Mouse (Mus musculus) stomach, embryonic 16.5 days (tissue): ENCODE measurements around the gene H2-M10.1. TPM values are rescaled to one million over a fixed set of nuclear protein-coding genes. Genes with fewer than 3 reads are reported as not detected.
A peak's percentile ranks its signal among the peaks of the same experiment; 100 is the strongest.
"Not testable (repeated sequence)": the region's sequence is repeated elsewhere in the genome, so short reads cannot be mapped to it uniquely, and the experiment has no call there.

Experiments used
- ATAC-seq: fragments of 200-750 bp; cut with Nextera tagmentation; 2 replicates; pipeline ENCODE4 v1.8.0; 2017; ENCODE audit warnings: moderate number of reproducible peaks, moderate TSS enrichment; ENCODE audit not compliant: insufficient read depth, low FRiP score
- H3K27ac ChIP-seq: fragments of 300-500 bp; sonication (generic); 2 replicates; pipeline ENCODE4 v1.5.1; 2014; ENCODE audit warnings: low read length
- H3K27me3 ChIP-seq: fragments of 300-500 bp; sonication (generic); 2 replicates; pipeline ENCODE4 v1.6.1; 2014; ENCODE audit warnings: low read length, control low read depth, mixed read lengths; ENCODE audit not compliant: control insufficient read depth, insufficient read depth
- H3K36me3 ChIP-seq: fragments of 300-500 bp; sonication (generic); 2 replicates; pipeline ENCODE4 v1.6.1; 2014; ENCODE audit warnings: low read length; ENCODE audit not compliant: control insufficient read depth, insufficient read depth
- H3K4me1 ChIP-seq: fragments of 300-500 bp; sonication (generic); 2 replicates; pipeline ENCODE4 v1.6.1; 2014; ENCODE audit warnings: low read length, control low read depth, mixed read lengths; ENCODE audit not compliant: control insufficient read depth, insufficient read depth
- H3K4me2 ChIP-seq: fragments of 300-500 bp; sonication (generic); 2 replicates; pipeline ENCODE4 v1.6.1; 2014; ENCODE audit warnings: low read depth, low read length, mixed read lengths
- H3K4me3 ChIP-seq: fragments of 300-500 bp; sonication (generic); replicated peaks from 2 replicates; pipeline ENCODE4 v1.5.1; 2014; ENCODE audit warnings: mild to moderate bottlenecking, low read length
- H3K9ac ChIP-seq: fragments of 300-500 bp; sonication (generic); 2 replicates; pipeline ENCODE4 v1.6.1; 2014; ENCODE audit warnings: low read length
- H3K9me3 ChIP-seq: fragments of 300-500 bp; sonication (generic); replicated peaks from 2 replicates; pipeline ENCODE4 v1.6.1; 2016; ENCODE audit warnings: low read length, control low read depth; ENCODE audit not compliant: control insufficient read depth
- WGBS: fragments of 180-500 bp; shearing (Covaris S2); extraction: QIAGEN DNeasy Blood & Tissue Kit; methylation state at CpG from one replicate; pipeline ENCODE4 v1.1.7; 2014; 5-methylcytosine and 5-hydroxymethylcytosine counted together
- polyA plus RNA-seq: library from polyadenylated mRNA; unstranded; fragments of >200 nt; fragmentation: Nextera tagmentation; extraction: Ambion mirVana; gene quantifications from 2 replicates; pipeline ENCODE4 v1.2.1, GENCODE M21; 2015

H2-M10.1 gene
- polyA plus RNA-seq, result not detected in 2 replicates

GRCm38 (mm10) chr17:36326055-36326454 lies at the start of gene H2-M10.1:
Gene H2-M10.1 (minus strand): TSS chr17:36326155.
- Histone ChIP-seq H3K9ac (no peak within 1 kb of the TSS), H3K4me3 (no peak within 1 kb of the TSS), H3K27me3 (no peaks in the 10 kb centered on the region), H3K4me2 (no peak within 1 kb of the TSS), H3K9me3 (no peaks in the 10 kb centered on the region), H3K27ac (no peak within 1 kb of the TSS), H3K36me3 (no peaks in the 10 kb centered on the region), H3K4me1 (no peaks in the 10 kb centered on the region)
- WGBS, result 83% methylated on average over 4 of the region's 4 CpGs
- ATAC-seq, result no peak

- not testable (repeated sequence) for H3K27me3 ChIP-seq, H3K9me3 ChIP-seq, H3K4me2 ChIP-seq, H3K4me1 ChIP-seq, H3K9ac ChIP-seq, H3K4me3 ChIP-seq, H3K36me3 ChIP-seq, ATAC-seq, H3K27ac ChIP-seq
- 96% methylated on average over 2 of the region's 2 CpGs for WGBS
Observed at GRCm38 (mm10) chr17:36368317-36368716, 42.4 kb upstream of the H2-M10.1 start, which contains the start of gene H2-M10.3. Gene H2-M10.3 (minus strand): TSS chr17:36368417.

- not testable (repeated sequence) for H3K4me2 ChIP-seq, H3K9ac ChIP-seq, H3K27me3 ChIP-seq, ATAC-seq, H3K4me3 ChIP-seq, H3K36me3 ChIP-seq, H3K4me1 ChIP-seq, H3K27ac ChIP-seq, H3K9me3 ChIP-seq
Observed at GRCm38 (mm10) chr17:36362404-36362803, 36.4 kb upstream of the H2-M10.1 start.

- not testable (repeated sequence) for H3K36me3 ChIP-seq, H3K4me3 ChIP-seq, ATAC-seq
Observed at GRCm38 (mm10) chr17:36357512-36357911, 31.6 kb upstream of the H2-M10.1 start.

GRCm38 (mm10) chr17:36355763-36356162 lies 29.8 kb upstream of the H2-M10.1 start:
- Histone ChIP-seq H3K4me3 (no peak overlapping the region), H3K9ac (no peak overlapping the region), H3K4me1 (no peaks in the 10 kb centered on the region), H3K4me2 (no peak overlapping the region), H3K27ac (no peak overlapping the region), H3K9me3 (no peaks in the 10 kb centered on the region), H3K27me3 (no peaks in the 10 kb centered on the region), H3K36me3 (no peaks in the 10 kb centered on the region)
- WGBS, result 35% methylated on average over 3 of the region's 3 CpGs
- ATAC-seq, result no peak

More at GRCm38 (mm10) chr17:36357512-36357911, 31.6 kb upstream of the H2-M10.1 start:
- not testable (repeated sequence) for H3K4me1 ChIP-seq, H3K9me3 ChIP-seq, H3K4me2 ChIP-seq, H3K27me3 ChIP-seq, H3K27ac ChIP-seq, H3K9ac ChIP-seq

GRCm38 (mm10) chr17:36355343-36355742 lies 29.4 kb upstream of the H2-M10.1 start:
- not testable (repeated sequence) for H3K27me3 ChIP-seq, H3K27ac ChIP-seq, H3K9ac ChIP-seq, H3K4me1 ChIP-seq, H3K9me3 ChIP-seq, ATAC-seq, H3K4me2 ChIP-seq, H3K4me3 ChIP-seq, H3K36me3 ChIP-seq

- Histone ChIP-seq H3K9me3 (no peaks in the 10 kb centered on the region), H3K36me3 (no peaks in the 10 kb centered on the region), H3K9ac (no peak overlapping the region; the same call in 1 of the 2 replicates), H3K4me2 (peak overlapping the region; percentile 74), H3K4me3 (peak overlapping the region; percentile 53), H3K4me1 (no peaks in the 10 kb centered on the region), H3K27me3 (no peaks in the 10 kb centered on the region), H3K27ac (no peak overlapping the region)
- 29% methylated on average over 5 of the region's 5 CpGs for WGBS
- no peak for ATAC-seq
Observed at GRCm38 (mm10) chr17:36315689-36316253, 10.2 kb downstream of the H2-M10.1 start.

GRCm38 (mm10) chr17:36315041-36315688 lies 10.8 kb downstream of the H2-M10.1 start:
- 0% methylated on average over 19 of the region's 19 CpGs for WGBS
- peak overlapping the region; percentile 74 for H3K4me2 ChIP-seq
- no peaks in the 10 kb centered on the region for H3K36me3 ChIP-seq
- H3K9ac ChIP-seq, result peak overlapping the region; percentile 65
- H3K4me1 ChIP-seq, result no peaks in the 10 kb centered on the region
- H3K4me3 ChIP-seq, result peak overlapping the region; percentile 53
- H3K9me3 ChIP-seq, result no peaks in the 10 kb centered on the region
- no peaks in the 10 kb centered on the region for H3K27me3 ChIP-seq
- no peak overlapping the region; the same call in 1 of the 2 replicates for H3K27ac ChIP-seq
- ATAC-seq, result peak; percentile 53; the same call in 1 of the 2 replicates

GRCm38 (mm10) chr17:36314511-36314910 lies 11.4 kb downstream of the H2-M10.1 start:
- no peak overlapping the region for H3K27ac ChIP-seq
- H3K27me3 ChIP-seq, result no peaks in the 10 kb centered on the region
- H3K4me1 ChIP-seq, result no peaks in the 10 kb centered on the region
- WGBS, result 4% methylated on average over 9 of the region's 9 CpGs
- H3K9ac ChIP-seq, result no peak overlapping the region
- H3K9me3 ChIP-seq, result no peaks in the 10 kb centered on the region
- H3K4me2 ChIP-seq, result peak overlapping the region; percentile 74
- peak overlapping the region; percentile 53 for H3K4me3 ChIP-seq
- ATAC-seq, result no peak
- no peaks in the 10 kb centered on the region for H3K36me3 ChIP-seq
